Mouse (Mus musculus) mouse trophoblast stem cell (cell line): Measurements from ENCODE around the gene Paox.

Experiments used
- in situ Hi-C, 2 experiments: fragments of 300-500 bp; cut with MseI, MboI; formaldehyde crosslinking; loops; 2 replicates in 1 of 2; 3 replicates in 1 of 2; pipeline ENCODE4 v1.15.1; 2025

Paox gene

DNA sequence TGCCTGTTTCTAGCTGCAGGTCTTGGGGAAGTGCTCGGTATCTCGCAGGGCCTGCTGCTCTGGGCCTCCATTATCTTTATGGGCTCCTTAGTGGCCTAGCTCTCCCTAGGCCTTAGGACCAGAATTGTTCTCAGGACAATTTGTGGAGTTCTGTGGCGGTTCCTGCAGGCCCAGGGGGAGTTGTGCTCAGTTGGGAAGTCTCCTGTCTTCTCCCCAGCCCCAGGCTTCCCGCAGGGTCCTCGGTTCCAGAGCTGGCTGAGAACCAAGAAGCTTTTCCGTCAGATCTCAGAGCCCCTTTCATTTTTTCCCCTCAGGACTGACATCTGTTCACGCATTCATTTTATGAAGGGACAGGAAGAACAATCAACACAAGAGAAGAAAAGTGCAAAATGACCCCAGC lies 49.1 kb downstream of the Paox start, which contains the start of gene Olfr522:
TSS of gene Olfr522 (minus strand) at position 101 of the 400 bp plus-strand sequence.
- in situ Hi-C loops: no loop called here

DNA sequence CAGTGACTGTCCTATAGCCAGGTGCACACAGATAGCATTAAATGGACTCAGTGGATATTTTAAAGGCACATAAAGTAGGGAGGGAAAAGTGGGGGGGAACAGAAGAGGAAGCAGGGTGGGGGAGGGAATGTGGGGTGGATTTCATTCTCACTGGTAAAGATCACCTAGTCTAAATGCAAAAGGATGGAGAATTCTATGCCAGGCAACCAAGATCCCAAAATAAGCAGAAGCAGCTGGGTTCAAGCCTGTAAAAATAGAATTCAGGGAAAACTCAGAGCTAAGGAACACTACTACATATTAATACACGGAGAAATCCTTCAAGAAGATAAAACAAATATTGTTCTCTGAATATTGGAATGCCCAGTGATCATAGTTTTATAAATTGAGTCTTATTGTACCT lies 52.4 kb downstream of the Paox start:
- in situ Hi-C loops: no loop called here

DNA sequence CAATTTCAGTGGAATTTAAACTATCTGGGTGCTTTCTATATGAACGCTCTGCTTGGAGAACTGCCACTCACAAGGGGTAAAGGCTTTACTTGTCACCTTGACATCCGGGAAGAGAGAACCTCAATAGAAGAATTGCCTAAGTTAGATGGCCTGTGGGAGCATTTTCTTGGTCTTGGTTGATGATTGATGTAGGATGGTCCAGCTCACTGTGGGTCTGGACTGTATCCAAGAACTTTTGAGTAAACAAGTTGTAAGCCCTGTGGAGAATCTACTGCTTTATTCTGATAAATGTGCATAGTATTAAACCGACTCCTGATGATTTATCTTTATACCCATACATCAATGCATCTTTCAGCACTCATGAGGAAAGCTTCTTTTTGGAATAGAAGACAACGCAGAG lies 53.8 kb downstream of the Paox start:
- in situ Hi-C loops: no loop called here

DNA sequence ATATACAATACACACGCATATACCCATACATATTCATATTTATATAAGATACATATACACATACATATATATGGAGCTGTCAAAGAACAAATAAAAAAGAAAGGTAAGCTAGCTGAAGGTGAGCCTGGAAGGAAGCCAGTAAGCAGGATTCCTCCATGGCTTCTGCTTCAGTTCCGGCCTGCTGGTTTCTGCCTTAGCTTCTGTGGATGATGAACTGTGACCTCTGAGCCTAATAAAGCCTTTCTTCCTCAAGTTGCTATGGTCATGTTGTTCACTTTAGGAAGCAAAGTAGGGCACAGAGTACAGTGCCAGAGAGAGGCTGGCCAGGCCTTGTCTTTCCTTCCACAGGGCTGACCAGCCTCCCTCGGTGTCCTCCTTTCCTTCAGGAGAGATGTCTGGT lies 55.3 kb downstream of the Paox start:
- in situ Hi-C loops: no loop called here

DNA sequence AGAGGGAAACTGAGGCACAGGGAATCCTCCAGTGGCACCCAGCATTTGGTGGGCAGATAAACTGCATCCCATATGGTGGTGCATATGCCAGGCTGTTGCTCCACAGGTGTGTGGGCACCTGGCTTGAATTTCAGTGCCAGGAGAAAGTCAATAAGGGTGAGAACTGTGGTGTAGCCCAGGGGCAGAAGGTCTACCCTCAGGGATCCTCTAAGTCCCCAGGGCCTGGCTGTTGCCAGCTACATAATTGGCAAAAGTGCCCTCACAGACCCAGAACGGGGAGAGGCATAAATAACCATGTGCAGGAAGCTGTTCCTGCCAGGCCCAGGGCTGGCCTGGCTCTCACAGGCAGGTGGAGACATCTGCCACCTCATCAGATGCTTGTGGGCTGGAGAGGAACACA lies 57.3 kb downstream of the Paox start, which contains the start of gene Olfr523:
TSS of gene Olfr523 (plus strand) at position 282 of the 400 bp plus-strand sequence.
- in situ Hi-C loops: no loop called here

DNA sequence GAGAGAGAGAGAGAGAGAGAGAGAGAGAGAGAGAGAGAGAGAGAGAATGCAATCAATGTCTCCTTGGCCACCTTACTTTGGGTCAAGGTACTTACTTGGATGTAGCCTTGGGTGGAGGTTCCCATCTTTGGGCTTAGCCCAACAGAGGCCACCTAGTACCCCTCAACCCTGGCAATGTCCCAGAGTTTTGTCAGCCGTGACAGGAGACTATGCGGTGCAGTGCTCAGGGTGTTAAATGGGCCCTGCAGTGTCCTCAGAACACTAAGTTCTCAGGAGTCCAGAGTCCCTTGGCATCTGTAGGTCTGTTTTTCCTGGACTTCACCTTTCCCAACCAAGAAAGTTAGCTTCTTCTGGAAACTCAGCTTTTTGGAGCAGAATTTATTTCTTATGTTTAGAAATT lies 63.6 kb downstream of the Paox start:
- in situ Hi-C loops: no loop called here

DNA sequence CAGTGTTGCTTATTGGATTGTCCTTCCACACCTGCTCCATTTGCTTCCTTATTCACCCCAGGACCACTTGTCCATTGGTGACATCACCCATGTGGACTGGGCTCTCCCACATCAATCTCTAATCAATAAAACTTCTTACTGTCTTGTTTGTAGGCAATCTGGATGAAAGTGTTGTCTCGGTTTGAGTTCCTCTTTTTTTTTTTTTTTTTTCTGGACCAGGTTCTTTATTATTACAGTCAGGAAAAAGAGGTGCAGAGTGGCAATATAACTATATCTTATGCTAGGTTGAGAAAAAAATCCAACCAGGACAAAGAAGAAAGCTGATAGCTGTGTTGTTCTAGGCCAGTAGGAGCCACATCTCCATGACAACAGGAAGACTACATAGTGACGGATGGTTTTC lies 65.1 kb downstream of the Paox start:
- in situ Hi-C loops: no loop called here

DNA sequence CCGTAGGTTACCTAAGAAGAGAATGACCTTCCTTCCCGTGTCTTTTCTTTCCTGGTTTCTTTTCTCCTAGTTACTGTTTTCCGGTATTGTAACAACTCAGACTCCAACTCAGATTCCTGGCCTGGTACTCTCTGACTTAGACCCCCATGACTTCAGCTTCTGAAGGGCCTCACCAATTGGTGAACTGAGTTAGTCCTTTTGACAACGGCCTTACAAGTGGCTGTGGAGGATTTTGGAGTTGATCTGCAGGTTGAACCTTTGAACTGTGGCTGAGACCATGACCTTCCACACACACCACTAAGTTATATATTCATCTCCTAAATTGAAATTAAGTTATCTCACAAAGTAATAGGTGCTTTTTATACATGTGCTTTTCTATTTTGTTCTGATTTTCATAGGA lies 68.6 kb downstream of the Paox start:
- in situ Hi-C loops: no loop called here
